Mouse (Mus musculus) liver, embryonic 15.5 days (tissue): ENCODE measurements around the gene Kcnj10. TPM values are rescaled to one million over a fixed set of nuclear protein-coding genes. Genes with fewer than 3 reads are reported as not detected.

ENCODE experiments used
- ATAC-seq: fragments of 200-750 bp; cut with Nextera tagmentation; 2 replicates; pipeline ENCODE4 v1.8.0; 2017; ENCODE audit warnings: moderate number of reproducible peaks, mild to moderate bottlenecking, moderate library complexity; ENCODE audit not compliant: insufficient read depth
- H3K27ac ChIP-seq: fragments of 300-500 bp; sonication (generic); replicated peaks from 2 replicates; pipeline ENCODE4 v1.5.1; 2015; ENCODE audit warnings: mild to moderate bottlenecking, inconsistent platforms
- H3K27me3 ChIP-seq: fragments of 300-500 bp; sonication (generic); 2 replicates; pipeline ENCODE4 v1.6.1; 2015; ENCODE audit warnings: mild to moderate bottlenecking, inconsistent platforms
- H3K36me3 ChIP-seq: fragments of 300-500 bp; sonication (generic); replicated peaks from 2 replicates; pipeline ENCODE4 v1.6.1; 2015; ENCODE audit warnings: moderate library complexity, mild to moderate bottlenecking, inconsistent platforms
- H3K4me1 ChIP-seq: fragments of 300-500 bp; sonication (generic); replicated peaks from 2 replicates; pipeline ENCODE4 v1.6.1; 2015; ENCODE audit warnings: inconsistent platforms
- H3K4me2 ChIP-seq: fragments of 300-500 bp; sonication (generic); 2 replicates; pipeline ENCODE4 v1.6.1; 2015; ENCODE audit warnings: moderate library complexity, mild to moderate bottlenecking, inconsistent platforms
- H3K4me3 ChIP-seq: fragments of 300-500 bp; sonication (generic); replicated peaks from 2 replicates; pipeline ENCODE4 v1.5.1; 2015; ENCODE audit warnings: mild to moderate bottlenecking, inconsistent platforms
- H3K9ac ChIP-seq: fragments of 300-500 bp; sonication (generic); 2 replicates; pipeline ENCODE4 v1.6.1; 2015; ENCODE audit warnings: moderate library complexity, mild to moderate bottlenecking, inconsistent platforms
- H3K9me3 ChIP-seq: fragments of 300-500 bp; sonication (generic); replicated peaks from 2 replicates; pipeline ENCODE4 v1.6.1; 2016; ENCODE audit warnings: inconsistent platforms
- WGBS: fragments of 180-500 bp; shearing (Covaris S2); methylation state at CpG from one replicate; pipeline ENCODE4 v1.1.7; 2015; ENCODE audit warnings: mixed read lengths; ENCODE audit not compliant: insufficient replicate concordance; 5-methylcytosine and 5-hydroxymethylcytosine counted together
- polyA plus RNA-seq: library from polyadenylated mRNA; unstranded; fragments of >200 nt; fragmentation: Nextera tagmentation; extraction: Ambion mirVana; gene quantifications from 2 replicates; pipeline ENCODE4 v1.2.1, GENCODE M21; 2015

Kcnj10 gene
- polyA plus RNA-seq, 1 experiment from 2014 or later = 0.09 TPM

DNA sequence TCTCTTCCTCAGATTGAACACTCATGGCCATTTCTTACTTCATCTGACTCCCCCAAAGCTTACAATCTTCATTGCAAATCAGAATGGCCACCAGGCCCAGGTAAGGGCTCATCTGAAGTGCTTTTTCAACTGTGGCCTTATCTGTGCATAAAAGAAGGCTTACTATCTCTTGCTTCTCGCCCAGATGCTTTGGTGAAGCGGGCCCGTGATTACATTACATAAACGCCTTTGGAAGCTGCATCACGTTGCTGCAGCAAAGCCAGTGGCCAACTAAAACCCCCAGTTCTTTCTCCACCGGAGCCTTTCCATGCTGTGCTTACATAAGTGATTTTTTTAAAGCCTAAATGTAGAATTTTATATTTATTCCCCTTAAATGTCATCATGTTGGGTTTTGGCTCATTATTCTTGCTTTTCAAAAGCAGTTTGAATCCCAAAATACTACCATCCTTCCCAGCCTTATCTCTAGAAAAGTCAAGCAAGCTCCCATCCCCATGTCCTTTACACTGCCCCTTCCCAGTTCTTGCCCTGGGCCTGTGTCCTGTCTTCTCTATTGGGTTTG, 17.1 kb upstream of the Kcnj10 start:
- 25% methylated on average over 6 of the region's 6 CpGs for WGBS
- Histone ChIP-seq H3K4me3 (no peak overlapping the region), H3K4me1 (0 out of 2 replicates have a peak, but pooled peaks cover 6% of the 10 kb centered on the region), H3K9me3 (no peaks in the 10 kb centered on the region), H3K27me3 (peaks cover 45% of the 10 kb centered on the region), H3K9ac (no peak overlapping the region), H3K4me2 (no peak overlapping the region), H3K36me3 (peaks cover 4% of the 10 kb centered on the region; the same call in 1 of the 2 replicates), H3K27ac (no peak overlapping the region)
- ATAC-seq = no peak

- Histone ChIP-seq H3K4me2 (no peak overlapping the region), H3K27me3 (peaks cover 54% of the 10 kb centered on the region), H3K9me3 (no peaks in the 10 kb centered on the region), H3K36me3 (no peaks in the 10 kb centered on the region), H3K4me1 (0 out of 2 replicates have a peak, but pooled peaks cover 6% of the 10 kb centered on the region), H3K27ac (no peak overlapping the region), H3K4me3 (no peak overlapping the region), H3K9ac (no peak overlapping the region)
- peak; percentile 32; the same call in 1 of the 2 replicates for ATAC-seq
- WGBS = 14% methylated on average over 7 of the region's 7 CpGs
Measured at GRCm38 (mm10) chr1:172324725-172325124, 16.3 kb upstream of the Kcnj10 start.

GRCm38 (mm10) chr1:172325680-172326535, 15.1 kb upstream of the Kcnj10 start:
- Histone ChIP-seq H3K27me3 (peaks cover 66% of the 10 kb centered on the region), H3K27ac (no peak overlapping the region), H3K9ac (no peak overlapping the region), H3K4me3 (peak overlapping the region; percentile 39), H3K9me3 (no peaks in the 10 kb centered on the region), H3K4me1 (0 out of 2 replicates have a peak, but pooled peaks cover 6% of the 10 kb centered on the region), H3K4me2 (peak overlapping the region; percentile 61), H3K36me3 (no peaks in the 10 kb centered on the region)
- 16% methylated on average over 94 of the region's 94 CpGs for WGBS
- ATAC-seq = no peak

- Histone ChIP-seq H3K4me2 (peak overlapping the region; percentile 61), H3K4me3 (no peak overlapping the region)
Measured at GRCm38 (mm10) chr1:172326684-172327083, 14.3 kb upstream of the Kcnj10 start.

DNA sequence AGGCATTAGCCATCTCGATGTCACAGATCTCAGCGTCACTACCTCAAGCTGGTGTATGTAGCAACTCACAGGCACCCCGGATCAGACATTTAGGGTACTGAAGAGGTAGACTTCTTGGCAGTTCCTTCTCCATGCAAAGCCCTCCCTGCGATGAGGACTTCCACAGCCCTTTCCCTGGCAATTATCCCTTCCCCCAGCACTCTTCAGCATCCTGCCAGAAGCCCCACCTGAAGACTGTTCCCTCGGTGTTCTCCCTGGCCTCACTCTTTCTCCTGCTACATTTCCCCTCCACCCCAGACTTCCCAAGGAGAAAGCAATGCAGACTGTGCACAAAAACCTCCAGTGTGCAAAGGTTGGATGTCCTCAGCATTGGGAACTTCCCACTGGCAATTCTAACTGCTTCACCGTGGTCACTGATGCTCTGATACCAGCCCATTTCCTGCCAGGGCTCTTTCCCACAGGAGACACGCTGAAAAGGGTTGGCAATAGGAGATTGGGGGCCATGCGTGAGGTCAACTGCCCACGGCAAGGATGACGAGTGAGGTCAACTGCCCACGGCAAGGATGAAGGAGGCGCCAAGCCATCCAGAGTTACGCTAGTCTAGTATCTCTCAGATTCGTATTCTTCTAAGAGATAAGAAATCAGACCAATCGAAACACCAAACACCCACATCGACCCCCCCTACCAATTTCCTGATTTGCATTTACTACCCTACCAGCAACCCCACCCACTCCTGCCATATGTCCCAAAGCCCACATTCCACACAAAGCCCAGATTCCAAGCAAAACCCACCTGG, 13.6 kb upstream of the Kcnj10 start:
- H3K36me3 ChIP-seq = no peaks in the 10 kb centered on the region
- H3K27me3 ChIP-seq = peaks cover 78% of the 10 kb centered on the region
- 55% methylated on average over 16 of the region's 16 CpGs for WGBS
- no peak overlapping the region for H3K4me3 ChIP-seq
- H3K27ac ChIP-seq = no peak overlapping the region
- ATAC-seq = no peak
- H3K9me3 ChIP-seq = no peaks in the 10 kb centered on the region
- H3K9ac ChIP-seq = no peak overlapping the region
- no peak overlapping the region for H3K4me2 ChIP-seq
- 0 out of 2 replicates have a peak, but pooled peaks cover 6% of the 10 kb centered on the region for H3K4me1 ChIP-seq

More at GRCm38 (mm10) chr1:172326684-172327083, 14.3 kb upstream of the Kcnj10 start:
- Histone ChIP-seq H3K27me3 (peaks cover 73% of the 10 kb centered on the region), H3K27ac (no peak overlapping the region), H3K9ac (no peak overlapping the region), H3K4me1 (0 out of 2 replicates have a peak, but pooled peaks cover 6% of the 10 kb centered on the region), H3K9me3 (no peaks in the 10 kb centered on the region), H3K36me3 (no peaks in the 10 kb centered on the region)
- no peak for ATAC-seq
- WGBS = 38% methylated on average over 11 of the region's 11 CpGs

DNA sequence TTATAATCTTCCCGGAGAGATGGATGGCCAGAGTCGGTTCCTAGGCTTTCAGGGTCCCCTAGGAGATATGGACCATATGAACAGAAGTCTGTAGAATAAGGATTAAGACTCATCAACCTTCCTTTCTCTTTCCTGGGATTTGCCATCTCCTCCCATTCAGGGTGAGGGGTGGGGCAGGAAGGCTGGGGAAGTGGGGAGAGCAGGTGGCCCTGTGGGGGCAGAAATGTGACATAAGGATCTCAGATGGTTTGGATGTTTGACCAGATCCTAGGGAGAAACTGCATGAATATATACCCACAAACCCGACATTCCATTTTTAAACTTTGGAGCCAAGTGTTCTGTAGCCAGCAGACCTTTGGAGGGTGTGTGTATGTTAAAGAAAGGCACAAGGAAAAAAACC, 13.0 kb upstream of the Kcnj10 start:
- no peaks in the 10 kb centered on the region for H3K9me3 ChIP-seq
- H3K27me3 ChIP-seq = peaks cover 83% of the 10 kb centered on the region
- H3K27ac ChIP-seq = no peak overlapping the region
- ATAC-seq = no peak
- H3K9ac ChIP-seq = no peak overlapping the region
- no peaks in the 10 kb centered on the region for H3K36me3 ChIP-seq
- 0 out of 2 replicates have a peak, but pooled peaks cover 6% of the 10 kb centered on the region for H3K4me1 ChIP-seq
- 55% methylated on average over 3 of the region's 3 CpGs for WGBS
- H3K4me3 ChIP-seq = no peak overlapping the region
- H3K4me2 ChIP-seq = no peak overlapping the region

- H3K27me3 ChIP-seq = peaks cover 87% of the 10 kb centered on the region
- no peak for ATAC-seq
Measured at GRCm38 (mm10) chr1:172328461-172328860, 12.5 kb upstream of the Kcnj10 start.

DNA sequence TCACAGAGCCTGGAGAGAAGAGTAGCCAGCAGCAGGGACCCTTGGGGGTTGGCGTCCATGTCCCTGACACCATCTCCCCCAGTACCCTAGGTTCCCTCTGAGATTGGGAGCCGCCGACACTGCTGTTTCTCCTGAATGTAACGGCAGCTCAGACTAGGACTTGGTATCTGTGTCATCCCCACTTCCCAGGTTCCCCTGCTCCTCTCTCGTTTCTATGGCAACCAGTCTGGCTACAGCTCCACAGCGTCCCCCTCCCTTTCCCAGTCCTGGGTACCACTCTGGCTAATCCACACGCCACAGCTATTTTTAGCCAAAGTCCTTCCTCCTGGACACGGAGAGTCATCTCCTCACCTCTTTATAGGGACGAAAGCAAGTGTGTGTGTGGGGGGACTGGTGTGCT, 11.9 kb upstream of the Kcnj10 start, which contains the start of gene Kcnj9:
Kcnj9 (minus strand) TSS at position 188 of the 400 bp plus-strand sequence.
- no peaks in the 10 kb centered on the region for H3K9me3 ChIP-seq
- no peak within 1 kb of the TSS for H3K27ac ChIP-seq
- no peak within 1 kb of the TSS for H3K9ac ChIP-seq
- 0 out of 2 replicates have a peak, but pooled peaks cover 6% of the 10 kb centered on the region for H3K4me1 ChIP-seq
- H3K36me3 ChIP-seq = no peaks in the 10 kb centered on the region
- H3K4me3 ChIP-seq = no peak within 1 kb of the TSS
- no peak within 1 kb of the TSS for H3K4me2 ChIP-seq
- no peak for ATAC-seq
- WGBS = 29% methylated on average over 9 of the region's 9 CpGs
- peaks cover 93% of the 10 kb centered on the region for H3K27me3 ChIP-seq

More at GRCm38 (mm10) chr1:172328461-172328860, 12.5 kb upstream of the Kcnj10 start:
- no peak overlapping the region for H3K4me3 ChIP-seq
- no peaks in the 10 kb centered on the region for H3K36me3 ChIP-seq
- H3K4me1 ChIP-seq = 0 out of 2 replicates have a peak, but pooled peaks cover 6% of the 10 kb centered on the region
- H3K9ac ChIP-seq = no peak overlapping the region
- WGBS = 55% methylated on average over 7 of the region's 7 CpGs
- H3K27ac ChIP-seq = no peak overlapping the region
- no peak overlapping the region for H3K4me2 ChIP-seq
- no peaks in the 10 kb centered on the region for H3K9me3 ChIP-seq

DNA sequence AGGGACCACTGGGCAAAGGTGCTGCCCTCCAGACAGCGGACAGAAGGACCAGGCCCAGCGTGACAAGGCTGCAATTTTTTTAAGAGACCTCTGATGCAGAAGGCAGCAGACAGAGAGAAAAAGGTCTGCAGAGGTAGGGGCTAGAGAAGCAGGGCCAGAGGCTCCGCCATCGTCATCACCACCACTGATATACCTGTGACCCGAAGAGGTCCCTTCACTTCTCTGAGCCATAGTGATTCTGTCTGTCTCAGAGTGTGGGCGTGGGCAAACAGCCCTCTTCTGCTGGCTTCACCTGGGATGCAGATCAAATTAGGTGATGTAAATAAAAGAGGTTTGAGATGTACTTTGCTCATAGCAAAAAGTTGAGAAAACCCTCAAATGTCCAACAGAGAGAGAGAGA, 11.4 kb upstream of the Kcnj10 start:
- WGBS = 46% methylated on average over 6 of the region's 6 CpGs
- H3K27me3 ChIP-seq = peaks cover 95% of the 10 kb centered on the region
- no peaks in the 10 kb centered on the region for H3K36me3 ChIP-seq
- H3K27ac ChIP-seq = no peak overlapping the region
- H3K4me3 ChIP-seq = no peak overlapping the region
- H3K9me3 ChIP-seq = no peaks in the 10 kb centered on the region
- 0 out of 2 replicates have a peak, but pooled peaks cover 6% of the 10 kb centered on the region for H3K4me1 ChIP-seq
- H3K4me2 ChIP-seq = no peak overlapping the region
- no peak for ATAC-seq
- no peak overlapping the region for H3K9ac ChIP-seq

DNA sequence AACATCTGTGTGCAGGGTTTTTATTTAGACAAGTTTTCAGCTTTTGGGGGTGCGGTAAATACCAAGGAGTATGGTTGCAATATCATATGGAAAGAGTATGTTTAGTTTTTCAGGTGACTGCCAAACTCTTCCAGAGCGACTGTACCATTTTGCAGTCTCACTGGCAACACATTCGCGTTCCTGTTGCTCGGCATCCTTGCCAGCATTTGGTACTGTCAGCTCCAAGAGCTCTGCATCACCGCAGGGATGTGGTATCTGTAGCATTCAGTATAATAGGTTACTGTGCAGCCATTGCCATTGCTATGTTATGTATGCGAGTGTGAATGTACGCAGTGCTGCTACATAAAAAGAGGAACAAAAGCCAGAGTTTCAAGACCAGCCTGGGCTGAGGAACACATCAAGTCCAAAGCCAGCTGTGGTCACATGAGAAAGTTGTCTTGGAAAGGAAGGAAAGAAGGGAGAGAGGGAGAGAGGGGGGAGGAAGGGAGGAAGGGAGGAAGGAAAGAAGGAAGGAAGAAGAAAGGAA, 9.5 kb upstream of the Kcnj10 start:
- H3K9ac ChIP-seq = no peak overlapping the region
- H3K27ac ChIP-seq = no peak overlapping the region
- H3K4me1 ChIP-seq = no peaks in the 10 kb centered on the region
- H3K9me3 ChIP-seq = no peaks in the 10 kb centered on the region
- H3K4me2 ChIP-seq = no peak overlapping the region
- peaks cover 92% of the 10 kb centered on the region for H3K27me3 ChIP-seq
- no peaks in the 10 kb centered on the region for H3K36me3 ChIP-seq
- ATAC-seq = no peak
- WGBS = 48% methylated on average over 8 of the region's 8 CpGs
- no peak overlapping the region for H3K4me3 ChIP-seq
